Mouse (Mus musculus) G1E (cell line): Measurements from ENCODE around the gene Plxdc2.

Experiments
- CTCF ChIP-seq: IDR thresholded peaks from 2 replicates; pipeline ENCODE4 v1.5.1; 2012; ENCODE audit warnings: low read depth, low read length, inconsistent platforms, mixed read lengths
- GATA1 ChIP-seq: IDR thresholded peaks from 2 replicates; pipeline ENCODE4 v1.6.1; 2012; ENCODE audit warnings: borderline replicate concordance, low read length, inconsistent platforms, mixed read lengths
- GATA2 ChIP-seq: IDR thresholded peaks from 2 replicates; pipeline ENCODE4 v1.6.1; 2012; ENCODE audit warnings: low read depth, low read length, inconsistent platforms, borderline replicate concordance
- POLR2AphosphoS5 ChIP-seq: IDR thresholded peaks from 2 replicates; pipeline ENCODE4 v1.6.1; 2012; ENCODE audit warnings: low read depth, low read length, inconsistent platforms; ENCODE audit not compliant: insufficient replicate concordance
- TAL1 ChIP-seq: conservative IDR thresholded peaks from 2 replicates; pipeline ENCODE4 v1.6.1; 2012; ENCODE audit warnings: low read depth, low read length, inconsistent platforms, mixed read lengths

- TF ChIP-seq CTCF (no peak), GATA1 (no peak), TAL1 (no peak), GATA2 (no peak), POLR2AphosphoS5 (no peak)
Measured at GRCm38 (mm10) chr2:16398896-16399295, 42.8 kb downstream of the Plxdc2 start.
